Mouse (Mus musculus): ENCODE measurements around the gene Dctn5. TPM values are rescaled to one million over a fixed set of nuclear protein-coding genes. Genes with fewer than 3 reads are reported as not detected.

The Dctn5 gene
- polyA plus RNA-seq (2012; rRNA removed) = 121 and 127 TPM in 2 replicates

DNA sequence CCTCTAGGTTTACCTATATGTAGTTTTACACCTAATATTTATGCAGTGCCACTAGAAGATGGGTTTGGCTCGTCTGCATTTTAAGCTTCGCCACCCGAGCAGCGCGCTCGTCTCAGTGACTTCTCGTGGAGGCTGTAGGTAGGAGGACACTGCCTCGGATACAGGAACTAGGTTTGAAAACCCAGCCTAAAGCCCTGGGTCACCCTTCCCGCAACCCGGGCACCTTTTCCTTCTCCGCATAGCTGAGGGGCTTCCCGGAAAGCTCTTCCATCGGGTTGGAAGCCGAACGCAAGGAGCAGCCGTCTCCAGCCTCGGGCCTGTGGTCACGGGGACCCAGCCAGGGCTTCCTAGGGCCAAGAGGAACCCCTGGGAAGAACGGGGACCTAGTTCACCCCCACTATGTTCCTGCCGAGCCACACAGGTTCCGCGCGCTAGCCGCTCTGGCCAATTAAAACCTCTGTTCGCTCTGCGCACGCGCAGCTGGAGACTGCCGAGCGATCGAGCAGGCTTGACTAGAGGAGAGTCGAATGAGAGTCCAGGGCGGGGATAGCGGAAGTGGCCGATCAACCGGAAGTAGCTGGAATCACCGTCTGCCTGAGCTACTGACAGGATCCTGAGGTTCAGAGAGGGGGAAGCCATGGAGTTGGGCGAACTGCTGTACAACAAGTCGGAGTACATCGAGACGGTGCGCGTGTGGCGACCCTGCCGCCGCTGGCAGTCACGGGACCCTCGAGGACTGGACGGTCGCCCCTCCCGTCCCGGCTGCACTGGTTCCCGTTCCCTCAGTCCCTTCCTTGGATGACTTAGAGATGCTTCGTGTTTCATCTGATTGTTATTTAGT lies at the start of gene Dctn5, which contains the start of gene Palb2:
TSS of gene Dctn5 (plus strand) at position 545 of the 841 bp plus-strand sequence.
TSS of gene Palb2 (minus strand) at position 489 of the 841 bp plus-strand sequence.

DNA sequence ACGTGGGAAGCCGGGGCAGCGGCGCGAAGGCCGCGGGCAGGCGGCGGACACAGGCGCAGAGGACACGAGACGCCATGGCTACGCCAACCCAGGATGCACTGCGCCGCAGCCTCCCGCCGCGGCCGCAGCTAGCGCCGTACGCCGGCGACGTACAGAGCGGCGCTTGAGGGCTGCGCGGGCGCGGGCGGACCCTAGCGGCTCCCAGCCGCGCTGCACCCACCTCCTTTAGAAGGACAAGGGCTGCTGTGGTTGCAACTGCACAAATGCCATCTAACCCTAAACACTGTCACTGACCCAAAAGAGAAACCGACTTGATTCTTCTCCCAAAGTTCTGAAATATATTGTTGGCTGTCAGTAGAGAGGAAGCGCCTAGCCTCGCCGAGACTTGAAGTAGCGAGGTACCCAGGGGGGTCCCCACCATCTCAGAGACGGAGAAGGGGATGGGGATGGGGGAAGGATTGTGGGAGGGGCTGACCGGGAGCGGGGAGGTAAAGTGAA lies 31.0 kb upstream of the Dctn5 start, which contains the start of gene Ndufab1:
TSS of gene Ndufab1 (minus strand) at position 140 of the 498 bp plus-strand sequence.

DNA sequence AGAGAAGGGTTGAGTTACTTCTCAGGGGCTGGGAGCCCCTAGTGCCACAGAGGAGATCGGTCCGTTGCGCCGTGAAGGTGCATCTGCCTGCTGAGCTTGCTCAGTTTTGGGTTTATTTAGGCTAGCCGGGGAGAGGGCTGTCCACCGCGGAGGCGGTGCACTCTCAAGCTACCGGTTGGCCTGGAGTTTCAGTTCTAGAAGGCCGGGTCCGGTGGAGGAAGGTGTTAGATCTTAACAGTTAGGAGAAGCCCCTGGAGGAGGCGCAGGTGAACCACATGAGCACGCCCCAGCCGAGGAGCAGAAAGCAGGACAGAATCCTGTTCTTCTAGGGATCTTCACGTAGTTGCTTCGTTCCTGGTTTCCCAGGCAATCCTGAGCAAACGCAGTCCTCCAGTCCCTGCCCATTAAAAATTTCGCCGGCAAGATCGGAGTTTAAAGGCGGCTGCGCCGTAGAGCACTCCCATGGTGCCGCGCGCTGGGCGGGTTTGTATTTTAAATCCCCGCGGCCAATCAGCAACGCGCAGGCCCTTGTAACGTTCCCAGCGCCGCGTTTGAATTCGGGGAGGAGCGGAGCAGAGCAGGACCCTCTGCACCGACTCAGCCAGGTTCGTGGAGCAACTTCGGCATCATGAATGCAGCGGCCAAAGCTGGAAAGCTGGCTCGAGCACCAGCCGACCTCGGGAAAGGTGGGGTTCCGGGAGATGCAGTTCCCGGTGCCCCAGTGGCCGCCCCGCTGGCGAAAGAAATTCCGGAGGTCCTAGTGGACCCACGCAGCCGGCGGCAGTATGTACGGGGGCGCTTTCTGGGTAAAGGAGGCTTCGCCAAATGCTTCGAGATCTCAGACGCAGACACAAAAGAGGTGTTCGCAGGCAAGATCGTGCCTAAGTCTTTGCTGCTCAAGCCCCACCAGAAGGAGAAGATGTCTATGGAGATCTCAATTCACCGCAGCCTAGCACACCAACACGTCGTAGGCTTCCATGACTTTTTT lies 26.4 kb downstream of the Dctn5 start, which contains the start of gene Plk1:
TSS of gene Plk1 (plus strand) at position 525 of the 988 bp plus-strand sequence.

DNA sequence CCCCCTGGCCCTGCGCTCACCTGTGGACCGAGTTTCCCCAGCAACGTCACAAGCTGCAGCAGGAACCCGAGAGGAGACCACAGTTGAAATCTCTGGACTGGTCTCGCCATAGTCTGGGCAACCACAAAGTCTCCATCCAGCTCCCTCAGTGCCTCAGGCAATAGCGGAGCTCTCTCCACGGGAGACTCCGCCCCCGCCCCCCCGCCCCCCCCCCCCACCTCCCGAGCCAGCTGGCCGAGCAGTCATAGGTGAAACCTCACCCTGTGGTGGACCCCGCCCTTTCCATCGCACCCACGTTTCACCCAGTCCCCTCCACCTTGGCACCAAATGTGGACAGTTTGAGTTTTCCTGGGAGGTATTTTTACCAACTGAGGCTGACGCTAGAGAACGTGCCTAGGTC lies 53.2 kb downstream of the Dctn5 start, which contains the start of gene Ern2:
TSS of gene Ern2 (minus strand) at position 165 of the 400 bp plus-strand sequence.

Other genes starting within 250 kb of the Dctn5 start
- 17.3 and 18.9 TPM in 2 replicates for gene Cog7, start 151.3 kb upstream of the Dctn5 start, polyA plus RNA-seq (2012; rRNA removed)
- 77.5 and 85.0 TPM in 2 replicates for gene Gga2, start 111.8 kb upstream of the Dctn5 start, polyA plus RNA-seq (2012; rRNA removed)
- 81.3 and 83.3 TPM in 2 replicates for gene Ubfd1, start 65.9 kb upstream of the Dctn5 start, polyA plus RNA-seq (2012; rRNA removed)
- gene Ears2, start 65.8 kb upstream of the Dctn5 start, polyA plus RNA-seq (2012; rRNA removed) = 8.4 and 8.5 TPM in 2 replicates
- gene Ndufab1, start 31.2 kb upstream of the Dctn5 start, polyA plus RNA-seq (2012; rRNA removed) = 150 TPM in 2 replicates
- 2.6 and 3.8 TPM in 2 replicates for gene Palb2, start 56 bp upstream of the Dctn5 start, polyA plus RNA-seq (2012; rRNA removed)
- 11.5 and 11.7 TPM in 2 replicates for gene Plk1, start 26.4 kb downstream of the Dctn5 start, polyA plus RNA-seq (2012; rRNA removed)
- 2.0 and 2.2 TPM in 2 replicates for gene Ern2, start 53.2 kb downstream of the Dctn5 start, polyA plus RNA-seq (2012; rRNA removed)
- 1.1 and 1.2 TPM in 2 replicates for gene Chp2, start 86.5 kb downstream of the Dctn5 start, polyA plus RNA-seq (2012; rRNA removed)
- gene Prkcb, start 155.7 kb downstream of the Dctn5 start, polyA plus RNA-seq (2012; rRNA removed) = 123 and 136 TPM in 2 replicates